Mouse (Mus musculus) thymus, adult 2 months (tissue): ENCODE measurements around the gene Irx3. TPM values are rescaled to one million over a fixed set of nuclear protein-coding genes. Genes with fewer than 3 reads are reported as not detected.

Experiments
- DNase-seq: peaks from one replicate; pipeline ENCODE4 v3.0.0; 2021
- H3K27ac ChIP-seq: fragments of 200-500 bp; 2 replicates; pipeline ENCODE4 v1.5.1; 2012; ENCODE audit warnings: low read length, control low read depth; ENCODE audit not compliant: control insufficient read depth, insufficient read depth
- H3K27me3 ChIP-seq: fragments of 200-500 bp; 2 replicates; pipeline ENCODE4 v1.6.1; 2012; ENCODE audit warnings: mild to moderate bottlenecking, low read length, moderate library complexity, mixed read lengths; ENCODE audit not compliant: control insufficient read depth, insufficient read depth
- H3K36me3 ChIP-seq: fragments of 200-500 bp; 2 replicates; pipeline ENCODE4 v1.6.1; 2012; ENCODE audit warnings: mild to moderate bottlenecking, low read length, moderate library complexity; ENCODE audit not compliant: control insufficient read depth, insufficient read depth
- H3K4me1 ChIP-seq: fragments of 200-500 bp; replicated peaks from 2 replicates; pipeline ENCODE4 v1.6.1; 2012; ENCODE audit warnings: low read length; ENCODE audit not compliant: control insufficient read depth, insufficient read depth
- H3K4me3 ChIP-seq: fragments of 200-500 bp; 2 replicates; pipeline ENCODE4 v1.5.1; 2012; ENCODE audit warnings: mild to moderate bottlenecking, low read length, control low read depth, moderate library complexity; ENCODE audit not compliant: control insufficient read depth, insufficient read depth
- CTCF ChIP-seq: fragments of 200-500 bp; IDR thresholded peaks from 2 replicates; pipeline ENCODE4 v1.5.1; 2012; ENCODE audit warnings: mild to moderate bottlenecking, control low read depth, low read length, moderate library complexity, borderline replicate concordance; ENCODE audit not compliant: control insufficient read depth, poor library complexity, insufficient read depth; ENCODE audit errors: extremely low read depth
- POLR2A ChIP-seq: fragments of 200-500 bp; IDR thresholded peaks from 2 replicates; pipeline ENCODE4 v1.6.1; 2012; ENCODE audit warnings: mild to moderate bottlenecking, low read length, control low read depth, moderate library complexity; ENCODE audit not compliant: control insufficient read depth, poor library complexity, insufficient read depth; ENCODE audit errors: extremely low read depth
- WGBS: fragments of 180-500 bp; shearing (Covaris S2); methylation state at CpG from one replicate; pipeline ENCODE4 v1.1.7; 2018; 5-methylcytosine and 5-hydroxymethylcytosine counted together
- polyA plus RNA-seq: library from polyadenylated mRNA; depleted of rRNA; stranded (reverse); fragments of >200 nt; gene quantifications from 2 replicates; pipeline ENCODE4 v1.2.3, GENCODE M21; 2012

Gene Irx3
- polyA plus RNA-seq, 1 experiment = 2.9 TPM

DNA sequence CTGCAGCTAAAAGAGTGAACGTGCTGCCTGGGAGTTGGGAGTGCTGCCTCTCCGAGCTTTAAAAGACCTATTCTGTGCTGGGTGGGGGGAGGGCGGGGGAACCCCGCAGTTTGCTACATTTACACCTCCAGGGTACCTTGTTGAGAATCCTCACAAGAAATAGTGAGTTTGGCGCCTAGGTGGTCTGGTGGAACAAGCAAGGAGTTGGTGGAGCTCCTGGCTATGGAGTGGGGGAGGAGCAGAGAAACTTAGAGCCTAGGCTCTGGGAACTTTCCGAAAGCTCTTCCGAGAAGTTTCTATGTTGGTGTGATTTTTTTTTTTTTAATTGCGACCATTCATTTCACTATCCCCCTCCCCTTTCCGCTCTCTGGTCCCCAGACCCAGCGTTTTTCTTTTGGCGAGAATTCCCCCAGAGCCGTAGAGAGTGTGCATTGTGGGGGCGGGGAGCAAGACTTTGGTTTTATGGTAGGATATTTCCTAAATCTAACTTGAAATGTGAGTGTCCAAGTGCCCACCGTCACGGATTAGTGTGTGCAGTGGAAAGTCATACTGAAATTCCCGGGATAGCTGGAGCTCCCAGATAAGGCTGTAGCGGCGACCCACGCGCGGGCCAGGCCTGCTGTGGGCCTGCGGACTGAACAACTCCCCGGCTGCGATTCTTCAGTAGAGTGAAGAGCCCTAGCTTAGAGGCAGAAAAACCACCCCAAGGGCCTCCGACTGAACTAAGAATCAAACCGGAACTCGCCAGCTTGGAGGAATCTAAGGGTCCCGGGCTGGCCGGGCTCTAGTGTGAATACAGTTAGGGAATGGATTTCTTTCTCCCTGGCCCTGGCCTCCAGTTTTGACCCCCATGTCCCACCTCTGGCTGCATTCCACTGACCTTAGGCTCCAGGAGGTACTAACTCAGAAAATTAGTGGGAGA is 795 bp upstream of the Irx3 start:
- no peak for DNase-seq
- Histone ChIP-seq H3K27me3 (peaks cover 39% of the 10 kb centered on the region; the same call in 1 of the 2 replicates), H3K27ac (no peak overlapping the region), H3K36me3 (no peaks in the 10 kb centered on the region), H3K4me1 (peaks cover 7% of the 10 kb centered on the region), H3K4me3 (no peak overlapping the region)
- no peak for TF ChIP-seq CTCF
- WGBS = 14% methylated on average over 29 of the region's 29 CpGs

DNA sequence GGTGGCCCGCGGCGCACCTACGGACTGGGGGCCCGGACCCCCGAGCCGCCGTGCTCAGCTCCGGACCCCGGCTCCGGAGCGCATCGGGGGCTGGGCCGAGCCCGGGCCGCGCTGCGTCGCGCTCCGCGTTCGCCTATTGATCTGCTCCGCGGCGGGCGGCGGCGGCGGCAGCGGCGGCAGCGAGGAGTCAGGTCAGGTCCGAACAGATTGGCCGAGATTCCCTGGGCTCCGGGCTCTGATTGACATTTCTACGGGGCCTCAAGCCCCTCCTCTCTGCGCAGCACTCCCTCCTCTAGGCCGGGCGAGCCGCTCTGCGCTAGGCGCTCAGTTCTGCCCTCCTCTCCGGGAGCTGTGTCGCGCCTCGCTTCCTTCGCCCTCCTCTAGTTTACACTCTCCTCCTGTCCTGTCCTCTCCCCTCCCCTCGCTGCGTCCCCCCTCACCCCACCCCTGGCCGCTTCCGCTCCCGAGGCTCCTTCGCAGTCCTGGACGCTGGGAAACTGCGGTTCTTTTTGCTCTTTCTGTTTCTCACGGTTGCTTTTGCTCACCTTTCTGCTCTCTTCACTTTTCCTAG is 541 bp downstream of the Irx3 start:
- Histone ChIP-seq H3K4me3 (peak overlapping the region; percentile 17), H3K27me3 (peaks cover 34% of the 10 kb centered on the region; the same call in 1 of the 2 replicates), H3K27ac (no peak overlapping the region), H3K36me3 (no peaks in the 10 kb centered on the region), H3K4me1 (peaks cover 7% of the 10 kb centered on the region)
- 1% methylated on average over 56 of the region's 57 CpGs for WGBS
- no peak for DNase-seq
- TF ChIP-seq POLR2A = no peak
- TF ChIP-seq CTCF = no peak

- TF ChIP-seq CTCF (no peak), POLR2A (no peak)
These were observed 1.2 kb downstream of the Irx3 start for GRCm38 (mm10) chr8:91800523-91801240.

DNA sequence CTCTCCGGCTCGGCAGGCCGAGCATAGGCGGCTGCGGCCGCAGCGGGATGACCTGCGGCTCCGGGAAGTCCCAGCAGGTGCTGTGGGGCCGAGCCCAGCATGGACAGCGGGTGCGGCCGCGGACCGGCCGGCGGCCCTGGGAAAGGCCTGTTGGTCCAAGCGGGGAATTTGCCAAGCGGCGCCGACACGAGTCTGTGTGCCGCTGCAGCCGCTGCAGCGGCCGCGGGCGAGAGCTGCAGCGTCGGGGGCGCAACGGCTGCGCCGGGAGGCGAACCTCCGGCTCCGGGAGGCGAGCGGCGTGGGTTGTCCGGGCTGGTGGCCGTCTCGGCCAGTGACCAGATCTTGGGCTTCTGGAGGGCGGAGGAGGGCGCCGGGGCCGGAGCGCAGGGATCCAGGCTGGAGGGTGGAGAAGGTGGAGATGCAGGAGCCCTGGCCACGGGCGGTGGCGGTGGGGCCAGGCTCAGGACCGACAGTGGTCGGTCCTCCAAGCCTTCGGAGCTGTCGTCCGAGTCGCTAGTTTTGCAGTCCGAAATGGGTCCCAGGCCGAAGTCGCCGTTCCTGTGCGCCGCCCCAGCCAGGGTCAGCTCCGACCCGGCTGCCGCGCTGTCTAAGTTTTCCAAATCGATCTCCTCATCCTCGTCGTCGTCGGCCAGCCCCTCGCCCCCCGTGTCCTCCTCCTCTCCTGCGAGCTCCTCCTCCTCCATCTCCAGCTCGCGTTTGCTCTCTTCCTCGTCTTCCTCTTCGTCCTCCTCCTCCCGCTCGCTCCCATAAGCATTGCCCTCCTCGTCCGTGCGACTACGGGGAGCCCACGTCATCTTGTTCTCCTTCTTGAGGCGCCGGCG is 2.0 kb downstream of the Irx3 start:
- no peak for DNase-seq
- 5% methylated on average over 84 of the region's 89 CpGs for WGBS
- Histone ChIP-seq H3K36me3 (no peaks in the 10 kb centered on the region), H3K4me1 (peaks cover 7% of the 10 kb centered on the region), H3K27ac (no peak overlapping the region), H3K27me3 (peaks cover 27% of the 10 kb centered on the region; the same call in 1 of the 2 replicates), H3K4me3 (no peak overlapping the region)
- TF ChIP-seq CTCF (no peak), POLR2A (no peak)

More at GRCm38 (mm10) chr8:91800523-91801240, 1.2 kb downstream of the Irx3 start:
- WGBS = 4% methylated on average over 63 of the region's 64 CpGs
- DNase-seq = no peak
- H3K4me1 ChIP-seq = peaks cover 7% of the 10 kb centered on the region
- peaks cover 31% of the 10 kb centered on the region; the same call in 1 of the 2 replicates for H3K27me3 ChIP-seq
- H3K36me3 ChIP-seq = no peaks in the 10 kb centered on the region
- H3K4me3 ChIP-seq = peak overlapping the region; percentile 17; the same call in 1 of the 2 replicates
- no peak overlapping the region for H3K27ac ChIP-seq

DNA sequence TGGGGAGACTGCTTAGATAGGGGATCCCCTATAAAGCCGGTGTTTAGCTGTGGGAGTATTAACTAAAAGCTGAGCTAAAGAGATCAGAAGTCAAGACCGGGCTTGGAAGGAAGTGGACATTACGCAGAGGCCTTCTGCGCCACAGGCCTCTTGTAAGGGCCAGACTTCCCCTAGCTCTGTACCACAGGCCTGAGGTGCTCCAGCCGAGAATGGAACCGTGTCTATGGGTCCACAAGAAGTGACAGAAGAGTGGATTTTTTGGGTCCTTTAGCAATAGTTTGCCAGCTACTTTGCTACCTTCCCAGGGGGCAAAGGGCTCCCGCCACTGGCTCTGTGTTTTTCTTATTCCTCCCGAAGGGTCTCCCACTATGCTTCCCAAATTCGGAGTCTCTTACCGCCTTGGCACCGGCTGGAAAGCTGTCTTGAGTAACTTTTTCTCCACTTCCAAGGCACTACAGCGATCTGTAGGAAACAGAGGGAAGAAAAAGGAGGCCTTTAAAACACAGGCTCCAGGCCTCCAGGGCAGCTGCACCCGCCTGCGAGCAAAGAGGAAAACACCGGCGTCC is 2.8 kb downstream of the Irx3 start:
- DNase-seq = no peak
- Histone ChIP-seq H3K27ac (no peak overlapping the region), H3K36me3 (no peaks in the 10 kb centered on the region), H3K4me1 (peaks cover 7% of the 10 kb centered on the region), H3K4me3 (no peak overlapping the region), H3K27me3 (peaks cover 21% of the 10 kb centered on the region; the same call in 1 of the 2 replicates)
- TF ChIP-seq POLR2A (no peak), CTCF (no peak)
- 33% methylated on average over 16 of the region's 16 CpGs for WGBS
